Mouse (Mus musculus) embryonic facial prominence, embryonic 13.5 days (tissue): Measurements from ENCODE around the gene F12. TPM values are rescaled to one million over a fixed set of nuclear protein-coding genes. Genes with fewer than 3 reads are reported as not detected.

ENCODE experiments used
- ATAC-seq: fragments of 200-750 bp; cut with Nextera tagmentation; 2 replicates; pipeline ENCODE4 v1.8.0; 2017; ENCODE audit warnings: low read depth; ENCODE audit not compliant: insufficient number of reproducible peaks, insufficient read depth, low FRiP score, low TSS enrichment
- H3K27ac ChIP-seq: fragments of 300-500 bp; sonication (generic); 2 replicates; pipeline ENCODE4 v1.5.1; 2015; ENCODE audit warnings: moderate library complexity, mild to moderate bottlenecking, inconsistent platforms
- H3K27me3 ChIP-seq: fragments of 300-500 bp; sonication (generic); 2 replicates; pipeline ENCODE4 v1.6.1; 2015; ENCODE audit warnings: mild to moderate bottlenecking, inconsistent platforms
- H3K36me3 ChIP-seq: fragments of 300-500 bp; sonication (generic); 2 replicates; pipeline ENCODE4 v1.6.1; 2015; ENCODE audit warnings: mild to moderate bottlenecking, inconsistent platforms
- H3K4me1 ChIP-seq: fragments of 300-500 bp; sonication (generic); 2 replicates; pipeline ENCODE4 v1.6.1; 2015; ENCODE audit warnings: inconsistent platforms
- H3K4me2 ChIP-seq: fragments of 300-500 bp; sonication (generic); 2 replicates; pipeline ENCODE4 v1.6.1; 2015; ENCODE audit warnings: moderate library complexity, mild to moderate bottlenecking, inconsistent platforms
- H3K4me3 ChIP-seq: fragments of 300-500 bp; sonication (generic); 2 replicates; pipeline ENCODE4 v1.5.1; 2015; ENCODE audit warnings: mild to moderate bottlenecking, inconsistent platforms
- H3K9ac ChIP-seq: fragments of 300-500 bp; sonication (generic); 2 replicates; pipeline ENCODE4 v1.6.1; 2015; ENCODE audit warnings: mild to moderate bottlenecking, inconsistent platforms
- H3K9me3 ChIP-seq: fragments of 300-500 bp; sonication (generic); 2 replicates; pipeline ENCODE4 v1.6.1; 2016; ENCODE audit warnings: inconsistent platforms
- WGBS: fragments of 180-500 bp; shearing (Covaris S2); methylation state at CpG from one replicate; pipeline ENCODE4 v1.1.7; 2015; ENCODE audit warnings: mixed read lengths; 5-methylcytosine and 5-hydroxymethylcytosine counted together
- polyA plus RNA-seq: library from polyadenylated mRNA; unstranded; fragments of >200 nt; fragmentation: Nextera tagmentation; extraction: Ambion mirVana; gene quantifications from 2 replicates; pipeline ENCODE4 v1.2.1, GENCODE M21; 2015

F12 gene
- polyA plus RNA-seq, 1 experiment from 2014 or later, result 0.24 TPM

GRCm38 (mm10) chr13:55407341-55407740, 19.3 kb downstream of the F12 start:
- ATAC-seq, result no peak
- peaks cover 14% of the 10 kb centered on the region for H3K27me3 ChIP-seq
- peaks cover 6% of the 10 kb centered on the region for H3K4me1 ChIP-seq
- no peaks in the 10 kb centered on the region for H3K9me3 ChIP-seq
- WGBS, result 81% methylated on average over 4 of the region's 4 CpGs
- no peak overlapping the region for H3K4me3 ChIP-seq
- no peak overlapping the region for H3K4me2 ChIP-seq
- H3K9ac ChIP-seq, result no peak overlapping the region
- H3K27ac ChIP-seq, result no peak overlapping the region
- H3K36me3 ChIP-seq, result no peaks in the 10 kb centered on the region

- H3K36me3 ChIP-seq, result no peaks in the 10 kb centered on the region
- WGBS, result 69% methylated on average over 13 of the region's 13 CpGs
- H3K4me1 ChIP-seq, result peaks cover 6% of the 10 kb centered on the region
- H3K9ac ChIP-seq, result peak overlapping the region; percentile 53; the same call in 1 of the 2 replicates
- ATAC-seq, result no peak
- H3K27ac ChIP-seq, result no peak overlapping the region
- H3K27me3 ChIP-seq, result peaks cover 7% of the 10 kb centered on the region
- no peak overlapping the region for H3K4me3 ChIP-seq
- no peaks in the 10 kb centered on the region for H3K9me3 ChIP-seq
- 0 out of 2 replicates have a peak overlapping the region, but pooled peaks have one; percentile 21 for H3K4me2 ChIP-seq
Observed at GRCm38 (mm10) chr13:55405783-55406390, 20.7 kb downstream of the F12 start.

- Histone ChIP-seq H3K4me3 (no peak overlapping the region), H3K9me3 (no peaks in the 10 kb centered on the region), H3K27me3 (peaks cover 7% of the 10 kb centered on the region), H3K27ac (no peak overlapping the region), H3K9ac (peak overlapping the region; percentile 53; the same call in 1 of the 2 replicates), H3K36me3 (no peaks in the 10 kb centered on the region), H3K4me2 (peak overlapping the region; percentile 21), H3K4me1 (peaks cover 6% of the 10 kb centered on the region)
- peak; percentile 60 for ATAC-seq
- 10% methylated on average over 11 of the region's 11 CpGs for whole genome bisulfite sequencing
Observed at GRCm38 (mm10) chr13:55404853-55405782, 21.5 kb downstream of the F12 start.

- Histone ChIP-seq H3K27ac (peak overlapping the region; percentile 13; the same call in 1 of the 2 replicates), H3K4me3 (no peak overlapping the region), H3K4me1 (peaks cover 6% of the 10 kb centered on the region), H3K27me3 (peaks cover 7% of the 10 kb centered on the region), H3K4me2 (no peak overlapping the region), H3K9ac (0 out of 2 replicates have a peak overlapping the region, but pooled peaks have one; percentile 27), H3K36me3 (no peaks in the 10 kb centered on the region), H3K9me3 (no peaks in the 10 kb centered on the region)
- no peak for ATAC-seq
- WGBS, result 65% methylated on average over 15 of the region's 15 CpGs
Observed at GRCm38 (mm10) chr13:55403935-55404852, 22.4 kb downstream of the F12 start.

- no peak overlapping the region for H3K9ac ChIP-seq
- no peak for ATAC-seq
- WGBS, result 70% methylated on average over 7 of the region's 7 CpGs
Observed at GRCm38 (mm10) chr13:55403266-55403665, 23.3 kb downstream of the F12 start.

GRCm38 (mm10) chr13:55400039-55400346, 26.6 kb downstream of the F12 start:
- H3K9me3 ChIP-seq, result no peaks in the 10 kb centered on the region
- no peak overlapping the region for H3K27ac ChIP-seq
- H3K9ac ChIP-seq, result no peak overlapping the region
- no peak overlapping the region for H3K4me2 ChIP-seq
- no peaks in the 10 kb centered on the region for H3K36me3 ChIP-seq
- no peak overlapping the region for H3K4me3 ChIP-seq
- no peaks in the 10 kb centered on the region for H3K4me1 ChIP-seq
- peaks cover 3% of the 10 kb centered on the region; the same call in 1 of the 2 replicates for H3K27me3 ChIP-seq
- 73% methylated on average over 1 of the region's 1 CpGs for WGBS
- ATAC-seq, result no peak

More at GRCm38 (mm10) chr13:55403266-55403665, 23.3 kb downstream of the F12 start:
- H3K36me3 ChIP-seq, result no peaks in the 10 kb centered on the region
- H3K4me1 ChIP-seq, result peaks cover 6% of the 10 kb centered on the region
- no peak overlapping the region for H3K4me3 ChIP-seq
- no peak overlapping the region for H3K27ac ChIP-seq
- H3K27me3 ChIP-seq, result peaks cover 3% of the 10 kb centered on the region; the same call in 1 of the 2 replicates
- no peaks in the 10 kb centered on the region for H3K9me3 ChIP-seq
- no peak overlapping the region for H3K4me2 ChIP-seq

- Histone ChIP-seq H3K9ac (no peak overlapping the region), H3K4me2 (no peak overlapping the region), H3K36me3 (no peaks in the 10 kb centered on the region), H3K9me3 (no peaks in the 10 kb centered on the region), H3K27ac (no peak overlapping the region), H3K27me3 (peaks cover 3% of the 10 kb centered on the region; the same call in 1 of the 2 replicates), H3K4me3 (no peak overlapping the region), H3K4me1 (no peaks in the 10 kb centered on the region)
- no peak for ATAC-seq
- WGBS, result 55% methylated on average over 5 of the region's 5 CpGs
Observed at GRCm38 (mm10) chr13:55399300-55400038, 27.1 kb downstream of the F12 start.

- Histone ChIP-seq H3K4me1 (no peaks in the 10 kb centered on the region), H3K4me3 (no peak within 1 kb of the TSS), H3K9ac (no peak within 1 kb of the TSS), H3K27me3 (no peaks in the 10 kb centered on the region; the same call in 1 of the 2 replicates), H3K36me3 (no peaks in the 10 kb centered on the region), H3K27ac (no peak within 1 kb of the TSS), H3K9me3 (no peaks in the 10 kb centered on the region; the same call in 1 of the 2 replicates), H3K4me2 (no peak within 1 kb of the TSS)
- ATAC-seq, result no peak
- WGBS, result 79% methylated on average over 1 of the region's 1 CpGs
Observed at GRCm38 (mm10) chr13:55398088-55398487, 28.5 kb downstream of the F12 start, which contains the start of gene Slc34a1. Gene Slc34a1, plus strand, starts transcription at chr13:55398187.

GRCm38 (mm10) chr13:55392933-55393332, 33.7 kb downstream of the F12 start:
- no peak overlapping the region for H3K4me3 ChIP-seq
- H3K9ac ChIP-seq, result no peak overlapping the region
- H3K36me3 ChIP-seq, result no peaks in the 10 kb centered on the region
- no peak overlapping the region for H3K27ac ChIP-seq
- no peaks in the 10 kb centered on the region for H3K27me3 ChIP-seq
- H3K9me3 ChIP-seq, result no peaks in the 10 kb centered on the region; the same call in 1 of the 2 replicates
- H3K4me2 ChIP-seq, result no peak overlapping the region
- no peak for ATAC-seq
- H3K4me1 ChIP-seq, result no peaks in the 10 kb centered on the region
- 68% methylated on average over 4 of the region's 4 CpGs for WGBS

- Histone ChIP-seq H3K4me3 (no peak overlapping the region), H3K27me3 (no peaks in the 10 kb centered on the region), H3K9ac (no peak overlapping the region), H3K36me3 (no peaks in the 10 kb centered on the region), H3K9me3 (no peaks in the 10 kb centered on the region; the same call in 1 of the 2 replicates), H3K4me1 (no peaks in the 10 kb centered on the region), H3K27ac (no peak overlapping the region), H3K4me2 (no peak overlapping the region)
- no peak for ATAC-seq
- 92% methylated on average over 1 of the region's 1 CpGs for WGBS
Observed at GRCm38 (mm10) chr13:55391626-55392029, 35.0 kb downstream of the F12 start.
